Mouse (Mus musculus) bone marrow, adult 2 months (tissue): ENCODE results near the gene L3mbtl2.

ENCODE experiments used
- CTCF ChIP-seq: fragments of 200-500 bp; IDR thresholded peaks from 2 replicates; pipeline ENCODE4 v1.5.1; 2011; ENCODE audit warnings: low read length, control low read depth; ENCODE audit not compliant: control insufficient read depth, insufficient read depth
- POLR2A ChIP-seq: fragments of 200-500 bp; IDR thresholded peaks from 2 replicates; pipeline ENCODE4 v1.6.1; 2011; ENCODE audit warnings: low read depth, mild to moderate bottlenecking, control low read depth, low read length, borderline replicate concordance; ENCODE audit not compliant: control insufficient read depth

GRCm38 (mm10) chr15:81700601-81701000, 36.9 kb downstream of the L3mbtl2 start:
- no peak for TF ChIP-seq POLR2A
- no peak for TF ChIP-seq CTCF
